Mouse (Mus musculus): Measurements from ENCODE around the gene Sept9. TPM values are rescaled to one million over a fixed set of nuclear protein-coding genes. Genes with fewer than 3 reads are reported as not detected.

Sept9 gene
- polyA plus RNA-seq, 1 experiment from 2014 or later = 96.5 TPM

DNA sequence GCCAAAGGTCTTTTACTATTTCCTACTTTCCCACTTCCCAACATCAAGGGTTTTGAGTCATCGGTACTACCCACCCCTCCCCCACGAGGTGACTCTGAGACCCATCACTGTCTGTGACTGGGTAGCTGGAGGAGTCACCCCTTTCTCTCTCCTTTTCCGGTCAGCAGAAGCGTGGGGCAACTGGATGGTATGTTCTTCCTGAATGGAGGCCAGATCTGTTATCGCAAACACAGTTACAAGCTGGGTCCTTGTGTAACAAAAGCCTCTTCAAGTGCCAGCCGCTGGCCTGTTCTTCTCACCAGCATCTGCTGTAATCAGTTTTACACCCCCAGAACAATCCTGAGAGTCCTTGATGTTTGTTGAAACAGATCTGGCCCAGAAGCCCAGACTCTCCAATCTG, 70.5 kb downstream of the Sept9 start:
- peaks cover 6% of the 10 kb centered on the region; the same call in 1 of the 2 replicates for H3K27me3 ChIP-seq (ENCODE audit: control insufficient read depth, insufficient read depth, low read length)
- H3K36me3 ChIP-seq (replicated peaks; ENCODE audit: control insufficient read depth, insufficient read depth) = no peaks in the 10 kb centered on the region
- WGBS = 67% methylated on average over 6 of the region's 6 CpGs
- H3K27ac ChIP-seq = no peak overlapping the region
- H3K4me2 ChIP-seq (replicated peaks) = no peak overlapping the region
- DNase-seq (ENCODE audit: low spot score) (no peak), ATAC-seq (ENCODE audit: low FRiP score) (no peak)
- no peak overlapping the region for H3K9ac ChIP-seq
- H3K4me1 ChIP-seq (replicated peaks; ENCODE audit: control insufficient read depth, insufficient read depth, low read length) = peaks cover 34% of the 10 kb centered on the region
- H3K9me3 ChIP-seq (ENCODE audit: control insufficient read depth, low read length) = no peaks in the 10 kb centered on the region
- no peak overlapping the region for H3K4me3 ChIP-seq (replicated peaks; ENCODE audit: low read length)

DNA sequence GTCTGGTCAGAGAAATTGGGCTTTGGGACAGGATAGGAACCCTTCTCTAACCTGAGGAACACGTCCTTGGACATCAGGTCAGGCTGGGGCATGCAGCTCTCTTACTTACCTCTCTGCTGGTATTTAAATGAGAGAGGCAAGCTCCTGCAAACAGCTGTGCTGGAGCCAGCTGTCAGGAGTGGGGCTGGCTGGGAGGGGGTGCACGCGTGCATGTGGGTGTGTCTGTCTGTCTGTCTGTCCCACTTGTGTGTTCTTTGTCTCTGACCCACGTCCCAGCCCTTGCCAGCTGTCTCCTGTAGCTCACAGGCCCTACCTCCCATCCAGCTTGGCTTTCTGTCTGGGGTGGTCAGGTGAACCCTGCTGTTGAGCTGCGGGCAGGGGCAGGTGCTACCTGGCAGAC, 75.5 kb downstream of the Sept9 start:
- 72% methylated on average over 5 of the region's 5 CpGs for WGBS
- no peaks in the 10 kb centered on the region for H3K36me3 ChIP-seq (replicated peaks; ENCODE audit: control insufficient read depth, insufficient read depth)
- H3K4me1 ChIP-seq (replicated peaks; ENCODE audit: control insufficient read depth, insufficient read depth, low read length) = peaks cover 27% of the 10 kb centered on the region; the same call in 1 of the 2 replicates
- H3K4me2 ChIP-seq (replicated peaks) = no peak overlapping the region
- no peak overlapping the region for H3K9ac ChIP-seq
- H3K27me3 ChIP-seq (ENCODE audit: control insufficient read depth, insufficient read depth, low read length) = no peaks in the 10 kb centered on the region
- no peak overlapping the region for H3K4me3 ChIP-seq (replicated peaks; ENCODE audit: low read length)
- ATAC-seq (ENCODE audit: low FRiP score) = no peak
- DNase-seq (ENCODE audit: low spot score) = no peak
- no peak overlapping the region for H3K27ac ChIP-seq
- H3K9me3 ChIP-seq (ENCODE audit: control insufficient read depth, low read length) = no peaks in the 10 kb centered on the region

- Histone ChIP-seq H3K27ac (peak overlapping the region; percentile 57), H3K9ac (no peak overlapping the region), H3K27me3 (ENCODE audit: control insufficient read depth, insufficient read depth, low read length) (no peaks in the 10 kb centered on the region), H3K4me2 (replicated peaks) (no peak overlapping the region), H3K9me3 (ENCODE audit: control insufficient read depth, low read length) (no peaks in the 10 kb centered on the region), H3K4me3 (replicated peaks; ENCODE audit: low read length) (no peak overlapping the region), H3K4me1 (replicated peaks; ENCODE audit: control insufficient read depth, insufficient read depth, low read length) (peaks cover 27% of the 10 kb centered on the region; the same call in 1 of the 2 replicates), H3K36me3 (replicated peaks; ENCODE audit: control insufficient read depth, insufficient read depth) (no peaks in the 10 kb centered on the region)
- WGBS = 21% methylated on average over 6 of the region's 6 CpGs
- DNase-seq (ENCODE audit: low spot score) (no peak), ATAC-seq (ENCODE audit: low FRiP score) (no peak; the same call in 1 of the 2 replicates)
Observed at GRCm38 (mm10) chr11:117275999-117276398, 76.5 kb downstream of the Sept9 start.

DNA sequence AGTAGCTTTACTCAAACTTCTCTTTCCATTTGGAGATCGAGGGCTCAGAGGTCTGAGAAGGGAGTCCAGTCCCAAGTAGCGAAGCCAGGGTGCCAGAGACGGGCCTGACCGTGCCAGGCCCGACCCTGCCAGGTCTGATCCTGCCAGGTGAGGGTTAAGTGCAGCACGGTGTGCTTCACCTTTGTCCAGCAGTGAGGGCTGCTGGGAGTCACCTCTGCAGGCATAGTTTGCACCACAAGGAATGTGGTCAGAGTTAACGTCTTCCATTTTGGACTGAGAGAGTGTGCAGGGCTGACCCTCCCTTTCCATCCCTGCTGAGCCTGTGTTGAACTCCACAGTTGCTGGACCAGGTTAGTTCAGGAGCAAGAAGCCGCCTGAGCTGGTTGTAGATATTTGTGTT, 77.5 kb downstream of the Sept9 start:
- H3K9ac ChIP-seq = no peak overlapping the region
- 76% methylated on average over 8 of the region's 8 CpGs for WGBS
- H3K27me3 ChIP-seq (ENCODE audit: control insufficient read depth, insufficient read depth, low read length) = no peaks in the 10 kb centered on the region
- no peaks in the 10 kb centered on the region for H3K9me3 ChIP-seq (ENCODE audit: control insufficient read depth, low read length)
- H3K27ac ChIP-seq = no peak overlapping the region
- no peak overlapping the region for H3K4me2 ChIP-seq (replicated peaks)
- no peak for ATAC-seq (ENCODE audit: low FRiP score)
- no peak for DNase-seq (ENCODE audit: low spot score)
- peaks cover 27% of the 10 kb centered on the region; the same call in 1 of the 2 replicates for H3K4me1 ChIP-seq (replicated peaks; ENCODE audit: control insufficient read depth, insufficient read depth, low read length)
- H3K4me3 ChIP-seq (replicated peaks; ENCODE audit: low read length) = no peak overlapping the region
- H3K36me3 ChIP-seq (replicated peaks; ENCODE audit: control insufficient read depth, insufficient read depth) = no peaks in the 10 kb centered on the region

- no peak for ATAC-seq (ENCODE audit: low FRiP score)
- peaks cover 27% of the 10 kb centered on the region; the same call in 1 of the 2 replicates for H3K4me1 ChIP-seq (replicated peaks; ENCODE audit: control insufficient read depth, insufficient read depth, low read length)
- H3K9ac ChIP-seq = no peak overlapping the region
- no peak for DNase-seq (ENCODE audit: low spot score)
- H3K4me3 ChIP-seq (replicated peaks; ENCODE audit: low read length) = no peak overlapping the region
- H3K9me3 ChIP-seq (ENCODE audit: control insufficient read depth, low read length) = no peaks in the 10 kb centered on the region
- H3K27me3 ChIP-seq (ENCODE audit: control insufficient read depth, insufficient read depth, low read length) = no peaks in the 10 kb centered on the region
- no peak overlapping the region for H3K27ac ChIP-seq
- no peak overlapping the region for H3K4me2 ChIP-seq (replicated peaks)
- H3K36me3 ChIP-seq (replicated peaks; ENCODE audit: control insufficient read depth, insufficient read depth) = no peaks in the 10 kb centered on the region
- 0% methylated on average over 1 of the region's 1 CpGs for WGBS
Observed at GRCm38 (mm10) chr11:117278113-117278512, 78.7 kb downstream of the Sept9 start.

DNA sequence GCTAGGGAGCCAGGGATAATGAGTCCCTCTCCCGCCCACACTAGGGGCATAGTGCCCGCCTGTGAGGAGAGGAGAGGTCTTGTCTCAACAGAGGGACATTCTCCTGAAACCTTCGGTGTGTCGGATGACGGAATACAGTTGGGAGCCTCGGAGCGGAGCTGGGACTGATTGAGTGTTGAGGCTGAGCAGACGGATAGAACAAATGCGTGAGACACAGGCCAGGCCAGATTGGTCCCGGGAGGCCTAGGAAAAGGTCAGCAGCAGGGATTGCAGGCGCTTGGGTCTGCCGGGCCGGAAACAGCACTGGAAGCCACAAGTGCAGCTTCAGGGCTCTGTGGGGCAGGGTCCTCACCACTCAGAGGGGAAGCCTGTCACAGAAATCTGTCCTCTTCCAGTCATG, 79.1 kb downstream of the Sept9 start:
- Histone ChIP-seq H3K4me1 (replicated peaks; ENCODE audit: control insufficient read depth, insufficient read depth, low read length) (peaks cover 27% of the 10 kb centered on the region; the same call in 1 of the 2 replicates), H3K4me3 (replicated peaks; ENCODE audit: low read length) (no peak overlapping the region), H3K36me3 (replicated peaks; ENCODE audit: control insufficient read depth, insufficient read depth) (no peaks in the 10 kb centered on the region), H3K9ac (no peak overlapping the region), H3K4me2 (replicated peaks) (no peak overlapping the region), H3K27ac (no peak overlapping the region), H3K27me3 (ENCODE audit: control insufficient read depth, insufficient read depth, low read length) (no peaks in the 10 kb centered on the region), H3K9me3 (ENCODE audit: control insufficient read depth, low read length) (no peaks in the 10 kb centered on the region)
- no peak for DNase-seq (ENCODE audit: low spot score)
- ATAC-seq (ENCODE audit: low FRiP score) = no peak
- WGBS = 42% methylated on average over 13 of the region's 13 CpGs

DNA sequence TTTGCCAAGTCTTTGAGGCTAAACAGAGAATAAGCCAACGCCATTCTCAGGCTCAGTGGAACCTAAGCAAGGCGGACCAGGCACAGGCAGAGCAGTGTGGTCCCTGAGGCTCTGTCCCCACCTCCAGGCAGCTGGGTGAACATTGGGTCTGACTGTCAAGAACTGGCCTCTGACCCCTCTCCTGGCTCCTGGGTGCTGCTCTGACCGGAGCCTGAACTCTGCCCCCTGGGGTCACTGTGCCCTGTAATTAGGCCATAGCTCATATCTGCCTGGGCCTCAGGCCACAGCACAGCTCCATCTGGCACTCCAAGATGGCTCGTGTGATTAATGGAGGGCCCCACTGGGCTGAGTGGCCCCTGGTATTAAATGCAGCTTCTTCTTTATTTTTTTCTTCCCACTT, 80.5 kb downstream of the Sept9 start:
- Histone ChIP-seq H3K36me3 (replicated peaks; ENCODE audit: control insufficient read depth, insufficient read depth) (no peaks in the 10 kb centered on the region), H3K4me1 (replicated peaks; ENCODE audit: control insufficient read depth, insufficient read depth, low read length) (peaks cover 36% of the 10 kb centered on the region; the same call in 1 of the 2 replicates), H3K4me2 (replicated peaks) (no peak overlapping the region), H3K27me3 (ENCODE audit: control insufficient read depth, insufficient read depth, low read length) (no peaks in the 10 kb centered on the region), H3K9me3 (ENCODE audit: control insufficient read depth, low read length) (no peaks in the 10 kb centered on the region), H3K9ac (no peak overlapping the region), H3K4me3 (replicated peaks; ENCODE audit: low read length) (no peak overlapping the region), H3K27ac (no peak overlapping the region)
- ATAC-seq (ENCODE audit: low FRiP score) (no peak), DNase-seq (ENCODE audit: low spot score) (no peak)
- 51% methylated on average over 4 of the region's 4 CpGs for WGBS

GRCm38 (mm10) chr11:117283048-117283888, 83.8 kb downstream of the Sept9 start:
- no peak overlapping the region for H3K27ac ChIP-seq
- H3K27me3 ChIP-seq (ENCODE audit: control insufficient read depth, insufficient read depth, low read length) = no peaks in the 10 kb centered on the region
- H3K9me3 ChIP-seq (ENCODE audit: control insufficient read depth, low read length) = no peaks in the 10 kb centered on the region
- WGBS = 74% methylated on average over 11 of the region's 11 CpGs
- H3K9ac ChIP-seq = no peak overlapping the region
- ATAC-seq (ENCODE audit: low FRiP score) = no peak
- peaks cover 21% of the 10 kb centered on the region; the same call in 1 of the 2 replicates for H3K4me1 ChIP-seq (replicated peaks; ENCODE audit: control insufficient read depth, insufficient read depth, low read length)
- no peaks in the 10 kb centered on the region for H3K36me3 ChIP-seq (replicated peaks; ENCODE audit: control insufficient read depth, insufficient read depth)
- no peak overlapping the region for H3K4me2 ChIP-seq (replicated peaks)
- H3K4me3 ChIP-seq (replicated peaks; ENCODE audit: low read length) = no peak overlapping the region
- DNase-seq (ENCODE audit: low spot score) = no peak

- DNase-seq (ENCODE audit: low spot score) (no peak), ATAC-seq (ENCODE audit: low FRiP score) (no peak)
- WGBS = 77% methylated on average over 6 of the region's 6 CpGs
- Histone ChIP-seq H3K27ac (no peak overlapping the region), H3K9ac (no peak overlapping the region), H3K36me3 (replicated peaks; ENCODE audit: control insufficient read depth, insufficient read depth) (no peaks in the 10 kb centered on the region), H3K9me3 (ENCODE audit: control insufficient read depth, low read length) (no peaks in the 10 kb centered on the region), H3K4me1 (replicated peaks; ENCODE audit: control insufficient read depth, insufficient read depth, low read length) (peaks cover 19% of the 10 kb centered on the region; the same call in 1 of the 2 replicates), H3K4me2 (replicated peaks) (no peak overlapping the region), H3K4me3 (replicated peaks; ENCODE audit: low read length) (no peak overlapping the region), H3K27me3 (ENCODE audit: control insufficient read depth, insufficient read depth, low read length) (no peaks in the 10 kb centered on the region)
Observed at GRCm38 (mm10) chr11:117283889-117284450, 84.5 kb downstream of the Sept9 start.

Data from hindbrain, embryonic 14.5 days (tissue).